Mouse (Mus musculus): ENCODE data around the gene Dock8.

DNA sequence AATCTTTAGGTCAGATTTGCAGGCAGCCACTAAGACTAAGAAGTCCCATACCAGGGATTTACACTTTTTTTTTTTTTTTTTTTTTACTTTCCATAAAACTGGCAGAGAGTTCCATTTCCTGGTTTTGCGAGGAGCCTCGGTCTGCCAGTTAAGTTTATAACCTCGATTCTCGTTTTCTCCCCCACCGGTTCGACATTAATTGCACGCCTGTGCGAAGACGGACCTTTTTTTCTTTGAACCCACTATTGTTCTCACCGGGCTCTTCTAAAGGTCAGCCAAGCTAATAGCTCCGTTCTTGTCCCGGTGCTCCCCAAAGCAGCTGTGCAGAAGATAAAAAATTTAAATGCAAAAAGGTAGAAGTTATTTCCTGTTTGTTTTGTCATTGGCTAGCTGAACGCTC is 249.9 kb downstream of the Dock8 start:
- TF ChIP-seq CTCF (IDR thresholded peaks at IDR 0.05; ENCODE audit: low read depth, low read length) (no peak), POLR2A (IDR thresholded peaks at IDR 0.05; ENCODE audit: insufficient read depth, low read length) (no peak), EP300 (IDR thresholded peaks at IDR 0.05; ENCODE audit: insufficient read depth, low read depth, low read length) (no peak)
